Mouse (Mus musculus): ENCODE results near the gene Ifnlr1. TPM values are rescaled to one million over a fixed set of nuclear protein-coding genes. Genes with fewer than 3 reads are reported as not detected.

The Ifnlr1 gene
- polyA plus RNA-seq, 1 experiment: not detected

- H3K4me3 ChIP-seq (ENCODE audit: insufficient read depth, poor library complexity, severe bottlenecking): no peak overlapping the region
- H3K79me2 ChIP-seq (ENCODE audit: control insufficient read depth, insufficient read depth): no peaks in the 10 kb centered on the region
- no peaks in the 10 kb centered on the region for H3K79me3 ChIP-seq (ENCODE audit: low read depth)
- H3K27me3 ChIP-seq (ENCODE audit: control insufficient read depth, insufficient read depth, insufficient read length): peaks cover 10% of the 10 kb centered on the region
- no peaks in the 10 kb centered on the region for H3K36me3 ChIP-seq (ENCODE audit: control insufficient read depth, insufficient read depth)
- TF ChIP-seq MYOD1 (IDR thresholded peaks at IDR 0.05; ENCODE audit: control insufficient read depth, insufficient read length, low read depth) (no peak), CEBPB (IDR thresholded peaks at IDR 0.05; ENCODE audit: low read depth) (no peak), FOSL1 (IDR thresholded peaks at IDR 0.05; ENCODE audit: insufficient read depth, low read length, poor library complexity, severe bottlenecking) (no peak), CTCF (IDR thresholded peaks at IDR 0.05; ENCODE audit: control insufficient read depth, insufficient read depth, insufficient read length) (no peak), MYOG (IDR thresholded peaks at IDR 0.05; ENCODE audit: control insufficient read depth, extremely low read depth, insufficient read length) (no peak), USF1 (IDR thresholded peaks at IDR 0.05; ENCODE audit: low read depth) (no peak), MAX (IDR thresholded peaks at IDR 0.05) (no peak)
- no peak overlapping the region for H3ac ChIP-seq (ENCODE audit: control insufficient read depth, insufficient read length, low read depth)
Measured at GRCm38 (mm10) chr4:135681789-135682188, 4.3 kb upstream of the Ifnlr1 start.

GRCm38 (mm10) chr4:135683553-135683952 is 2.5 kb upstream of the Ifnlr1 start:
- no peak overlapping the region for H3K4me3 ChIP-seq (ENCODE audit: insufficient read depth, poor library complexity, severe bottlenecking)
- H3K79me3 ChIP-seq (ENCODE audit: low read depth): no peaks in the 10 kb centered on the region
- H3K36me3 ChIP-seq (ENCODE audit: control insufficient read depth, insufficient read depth): no peaks in the 10 kb centered on the region
- peaks cover 23% of the 10 kb centered on the region for H3K27me3 ChIP-seq (ENCODE audit: control insufficient read depth, insufficient read depth, insufficient read length)
- TF ChIP-seq CTCF (IDR thresholded peaks at IDR 0.05; ENCODE audit: control insufficient read depth, insufficient read depth, insufficient read length) (peak; percentile 11), CEBPB (IDR thresholded peaks at IDR 0.05; ENCODE audit: low read depth) (no peak)
- no peak overlapping the region for H3ac ChIP-seq (ENCODE audit: control insufficient read depth, insufficient read length, low read depth)
- no peaks in the 10 kb centered on the region for H3K79me2 ChIP-seq (ENCODE audit: control insufficient read depth, insufficient read depth)

GRCm38 (mm10) chr4:135684731-135685130 is 1.4 kb upstream of the Ifnlr1 start:
- no peak overlapping the region for H3K4me3 ChIP-seq (ENCODE audit: insufficient read depth, poor library complexity, severe bottlenecking)
- TF ChIP-seq MYOD1 (IDR thresholded peaks at IDR 0.05; ENCODE audit: control insufficient read depth, insufficient read length, low read depth) (no peak), CEBPB (IDR thresholded peaks at IDR 0.05; ENCODE audit: low read depth) (no peak), CTCF (IDR thresholded peaks at IDR 0.05; ENCODE audit: control insufficient read depth, insufficient read depth, insufficient read length) (no peak), USF1 (IDR thresholded peaks at IDR 0.05; ENCODE audit: low read depth) (no peak)
- H3ac ChIP-seq (ENCODE audit: control insufficient read depth, insufficient read length, low read depth): no peak overlapping the region
- no peaks in the 10 kb centered on the region for H3K79me3 ChIP-seq (ENCODE audit: low read depth)
- H3K79me2 ChIP-seq (ENCODE audit: control insufficient read depth, insufficient read depth): no peaks in the 10 kb centered on the region
- H3K27me3 ChIP-seq (ENCODE audit: control insufficient read depth, insufficient read depth, insufficient read length): peaks cover 23% of the 10 kb centered on the region
- H3K36me3 ChIP-seq (ENCODE audit: control insufficient read depth, insufficient read depth): no peaks in the 10 kb centered on the region

GRCm38 (mm10) chr4:135686568-135686953 is 474 bp downstream of the Ifnlr1 start:
- Histone ChIP-seq H3K27me3 (ENCODE audit: control insufficient read depth, insufficient read depth, insufficient read length) (peaks cover 23% of the 10 kb centered on the region), H3K36me3 (ENCODE audit: control insufficient read depth, insufficient read depth) (no peaks in the 10 kb centered on the region), H3K4me3 (ENCODE audit: insufficient read depth, poor library complexity, severe bottlenecking) (no peak overlapping the region), H3ac (ENCODE audit: control insufficient read depth, insufficient read length, low read depth) (no peak overlapping the region), H3K79me2 (ENCODE audit: control insufficient read depth, insufficient read depth) (no peaks in the 10 kb centered on the region), H3K79me3 (ENCODE audit: low read depth) (no peaks in the 10 kb centered on the region)
- no peak for TF ChIP-seq MYOG (IDR thresholded peaks at IDR 0.05; ENCODE audit: control insufficient read depth, extremely low read depth, insufficient read length)
- no peak for TF ChIP-seq MYOD1 (IDR thresholded peaks at IDR 0.05; ENCODE audit: control insufficient read depth, insufficient read length, low read depth)
- TF ChIP-seq CTCF (IDR thresholded peaks at IDR 0.05; ENCODE audit: control insufficient read depth, insufficient read depth, insufficient read length): no peak
- TF ChIP-seq CEBPB (IDR thresholded peaks at IDR 0.05; ENCODE audit: low read depth): no peak
- TF ChIP-seq MAX (IDR thresholded peaks at IDR 0.05): no peak
- TF ChIP-seq USF1 (IDR thresholded peaks at IDR 0.05; ENCODE audit: low read depth): no peak
- no peak for TF ChIP-seq FOSL1 (IDR thresholded peaks at IDR 0.05; ENCODE audit: insufficient read depth, low read length, poor library complexity, severe bottlenecking)

GRCm38 (mm10) chr4:135689797-135690196 is 3.7 kb downstream of the Ifnlr1 start:
- Histone ChIP-seq H3K79me2 (ENCODE audit: control insufficient read depth, insufficient read depth) (no peaks in the 10 kb centered on the region), H3K27me3 (ENCODE audit: control insufficient read depth, insufficient read depth, insufficient read length) (peaks cover 23% of the 10 kb centered on the region), H3K79me3 (ENCODE audit: low read depth) (no peaks in the 10 kb centered on the region), H3K36me3 (ENCODE audit: control insufficient read depth, insufficient read depth) (no peaks in the 10 kb centered on the region), H3K4me3 (ENCODE audit: insufficient read depth, poor library complexity, severe bottlenecking) (no peak overlapping the region), H3ac (ENCODE audit: control insufficient read depth, insufficient read length, low read depth) (no peak overlapping the region)
- TF ChIP-seq USF1 (IDR thresholded peaks at IDR 0.05; ENCODE audit: low read depth): no peak
- TF ChIP-seq MAX (IDR thresholded peaks at IDR 0.05): no peak
- TF ChIP-seq CEBPB (IDR thresholded peaks at IDR 0.05; ENCODE audit: low read depth): no peak
- TF ChIP-seq CTCF (IDR thresholded peaks at IDR 0.05; ENCODE audit: control insufficient read depth, insufficient read depth, insufficient read length): no peak
- no peak for TF ChIP-seq MYOG (IDR thresholded peaks at IDR 0.05; ENCODE audit: control insufficient read depth, extremely low read depth, insufficient read length)

GRCm38 (mm10) chr4:135690241-135690640 is 4.2 kb downstream of the Ifnlr1 start:
- Histone ChIP-seq H3ac (ENCODE audit: control insufficient read depth, insufficient read length, low read depth) (no peak overlapping the region), H3K4me3 (ENCODE audit: insufficient read depth, poor library complexity, severe bottlenecking) (no peak overlapping the region), H3K36me3 (ENCODE audit: control insufficient read depth, insufficient read depth) (no peaks in the 10 kb centered on the region), H3K27me3 (ENCODE audit: control insufficient read depth, insufficient read depth, insufficient read length) (peaks cover 23% of the 10 kb centered on the region), H3K79me3 (ENCODE audit: low read depth) (no peaks in the 10 kb centered on the region), H3K79me2 (ENCODE audit: control insufficient read depth, insufficient read depth) (no peaks in the 10 kb centered on the region)
- TF ChIP-seq USF1 (IDR thresholded peaks at IDR 0.05; ENCODE audit: low read depth) (no peak), CTCF (IDR thresholded peaks at IDR 0.05; ENCODE audit: control insufficient read depth, insufficient read depth, insufficient read length) (no peak), MAX (IDR thresholded peaks at IDR 0.05) (no peak), MYOG (IDR thresholded peaks at IDR 0.05; ENCODE audit: control insufficient read depth, extremely low read depth, insufficient read length) (no peak), MYOD1 (IDR thresholded peaks at IDR 0.05; ENCODE audit: control insufficient read depth, insufficient read length, low read depth) (no peak), CEBPB (IDR thresholded peaks at IDR 0.05; ENCODE audit: low read depth) (no peak), FOSL1 (IDR thresholded peaks at IDR 0.05; ENCODE audit: insufficient read depth, low read length, poor library complexity, severe bottlenecking) (no peak)

All from C2C12 (cell line).